Mouse (Mus musculus) liver, embryonic 14.5 days (tissue): ENCODE measurements around the gene Pde9a. TPM values are rescaled to one million over a fixed set of nuclear protein-coding genes. Genes with fewer than 3 reads are reported as not detected.

Experiments used
- ATAC-seq: fragments of 200-750 bp; cut with Nextera tagmentation; 2 replicates; pipeline ENCODE4 v1.8.0; 2017; ENCODE audit warnings: moderate number of reproducible peaks, mild to moderate bottlenecking, moderate library complexity; ENCODE audit not compliant: insufficient read depth
- DNase-seq, 3 experiments: peaks; one replicate each; pipeline ENCODE4 v3.0.0-alpha.2; 2012 to 2013; ENCODE audit warnings: low read depth in 3 of 3, low spot score in 3 of 3
- H3K27ac ChIP-seq: fragments of 300-500 bp; sonication (generic); 2 replicates; pipeline ENCODE4 v1.5.1; 2014; ENCODE audit warnings: moderate library complexity, mild to moderate bottlenecking, control low read depth, inconsistent platforms
- H3K27me3 ChIP-seq: fragments of 300-500 bp; sonication (generic); 2 replicates; pipeline ENCODE4 v1.6.1; 2014; ENCODE audit warnings: mild to moderate bottlenecking, low read length, moderate library complexity; ENCODE audit not compliant: control insufficient read depth, insufficient read depth
- H3K36me3 ChIP-seq: fragments of 300-500 bp; sonication (generic); replicated peaks from 2 replicates; pipeline ENCODE4 v1.6.1; 2014; ENCODE audit warnings: low read depth; ENCODE audit not compliant: control insufficient read depth, insufficient read depth
- H3K4me1 ChIP-seq, 2 experiments: fragments of 200-500 bp in 1 of 2; fragments of 300-500 bp in 1 of 2; sonication (generic) in 1 of 2; replicated peaks; 2 replicates each; pipeline ENCODE4 v1.6.1; 2012 to 2014; ENCODE audit warnings: antibody characterized with exemption in 1 of 2, inconsistent platforms in 1 of 2, low read length in 1 of 2; ENCODE audit not compliant: control insufficient read depth in 2 of 2, insufficient read depth in 2 of 2
- H3K4me2 ChIP-seq: fragments of 300-500 bp; sonication (generic); 2 replicates; pipeline ENCODE4 v1.6.1; 2014; ENCODE audit warnings: low read depth, mild to moderate bottlenecking, control low read depth, moderate library complexity
- H3K4me3 ChIP-seq, 2 experiments: fragments of 200-500 bp in 1 of 2; fragments of 300-500 bp in 1 of 2; sonication (generic) in 1 of 2; 2 replicates each; pipeline ENCODE4 v1.5.1; 2012 to 2014; ENCODE audit warnings: low read depth in 2 of 2, low read length in 2 of 2, mild to moderate bottlenecking in 2 of 2, control low read depth in 1 of 2, inconsistent platforms in 1 of 2, moderate library complexity in 1 of 2; ENCODE audit not compliant: insufficient read depth in 1 of 2
- H3K9ac ChIP-seq: fragments of 300-500 bp; sonication (generic); replicated peaks from 2 replicates; pipeline ENCODE4 v1.6.1; 2014; ENCODE audit warnings: mild to moderate bottlenecking, control low read depth, moderate library complexity
- H3K9me3 ChIP-seq: fragments of 300-500 bp; sonication (generic); 2 replicates; pipeline ENCODE4 v1.6.1; 2016; ENCODE audit warnings: low read length, mixed read lengths; ENCODE audit not compliant: control insufficient read depth
- CTCF ChIP-seq: IDR thresholded peaks from 2 replicates; pipeline ENCODE4 v1.5.1; 2016; ENCODE audit warnings: antibody characterized with exemption, low read depth, control low read depth
- EP300 ChIP-seq: IDR thresholded peaks from 2 replicates; pipeline ENCODE4 v1.6.1; 2016; ENCODE audit warnings: antibody characterized with exemption, low read depth
- WGBS: fragments of 180-500 bp; shearing (Covaris S2); extraction: QIAGEN DNeasy Blood & Tissue Kit; methylation state at CpG from one replicate; pipeline ENCODE4 v1.1.7; 2014; ENCODE audit not compliant: insufficient replicate concordance; 5-methylcytosine and 5-hydroxymethylcytosine counted together
- polyA plus RNA-seq, 2 experiments: library from polyadenylated mRNA; depleted of rRNA in 1 of 2; stranded (reverse) in 1 of 2; unstranded in 1 of 2; fragments of >200 nt; fragmentation: Nextera tagmentation in 1 of 2; extraction: Ambion mirVana in 1 of 2; gene quantifications; 2 replicates each; pipeline versions ENCODE4 v1.2.1 to v1.2.3; 2012 to 2014

Gene Pde9a
- polyA plus RNA-seq, 2 experiments, result 2.8 to 3.6 TPM

GRCm38 (mm10) chr17:31377961-31378360 lies 8.0 kb upstream of the Pde9a start:
- Histone ChIP-seq H3K9me3 (no peaks in the 10 kb centered on the region), H3K27me3 (no peaks in the 10 kb centered on the region), H3K27ac (no peak overlapping the region), H3K9ac (no peak overlapping the region), H3K4me1 (peaks cover 0 to 2% of the 10 kb centered on the region in 2 experiments; a peak in 2 of 4 replicates), H3K4me3 (no peak overlapping the region), H3K36me3 (no peaks in the 10 kb centered on the region), H3K4me2 (no peak overlapping the region)
- ATAC-seq, result no peak
- WGBS, result 10% methylated on average over 7 of the region's 7 CpGs
- peak in 1 of 3 experiments; percentile 7 for DNase-seq
- peak; percentile 74 for TF ChIP-seq CTCF
- TF ChIP-seq EP300, result no peak

GRCm38 (mm10) chr17:31378361-31378761 lies 7.6 kb upstream of the Pde9a start:
- ATAC-seq, result no peak
- Histone ChIP-seq H3K4me1 (peaks cover 0 to 2% of the 10 kb centered on the region in 2 experiments; a peak in 2 of 4 replicates), H3K4me3 (no peak overlapping the region), H3K9ac (no peak overlapping the region), H3K27me3 (no peaks in the 10 kb centered on the region), H3K9me3 (no peaks in the 10 kb centered on the region), H3K27ac (no peak overlapping the region), H3K4me2 (no peak overlapping the region), H3K36me3 (no peaks in the 10 kb centered on the region)
- 66% methylated on average over 10 of the region's 10 CpGs for WGBS
- DNase-seq, result no peak
- TF ChIP-seq CTCF (no peak), EP300 (no peak)

- no peaks in the 10 kb centered on the region for H3K27me3 ChIP-seq
- no peak overlapping the region for H3K4me2 ChIP-seq
- ATAC-seq (no peak), DNase-seq (no peak)
- no peak overlapping the region for H3K27ac ChIP-seq
- H3K9ac ChIP-seq, result no peak overlapping the region
- H3K9me3 ChIP-seq, result no peaks in the 10 kb centered on the region
- TF ChIP-seq EP300 (no peak), CTCF (no peak)
- peaks cover 0 to 2% of the 10 kb centered on the region in 2 experiments; a peak in 2 of 4 replicates for H3K4me1 ChIP-seq
- H3K4me3 ChIP-seq, result no peak overlapping the region
- 53% methylated on average over 2 of the region's 2 CpGs for WGBS
- no peaks in the 10 kb centered on the region for H3K36me3 ChIP-seq
Measured at GRCm38 (mm10) chr17:31379086-31379485, 6.9 kb upstream of the Pde9a start.

- H3K4me3 ChIP-seq, result no peak overlapping the region
- H3K4me1 ChIP-seq, result peaks cover 0 to 2% of the 10 kb centered on the region in 2 experiments; a peak in 2 of 4 replicates
- no peaks in the 10 kb centered on the region for H3K36me3 ChIP-seq
- H3K4me2 ChIP-seq, result no peak overlapping the region
- DNase-seq (no peak), ATAC-seq (no peak)
- no peaks in the 10 kb centered on the region for H3K27me3 ChIP-seq
- no peaks in the 10 kb centered on the region for H3K9me3 ChIP-seq
- TF ChIP-seq CTCF (no peak), EP300 (no peak)
- no peak overlapping the region for H3K9ac ChIP-seq
- no peak overlapping the region for H3K27ac ChIP-seq
- WGBS, result 53% methylated on average over 8 of the region's 8 CpGs
Measured at GRCm38 (mm10) chr17:31379863-31380262, 6.1 kb upstream of the Pde9a start.

GRCm38 (mm10) chr17:31383320-31383719 lies 2.7 kb upstream of the Pde9a start:
- no peaks in the 10 kb centered on the region for H3K36me3 ChIP-seq
- H3K4me2 ChIP-seq, result no peak overlapping the region
- ATAC-seq (no peak), DNase-seq (no peak)
- TF ChIP-seq EP300 (no peak), CTCF (peak; percentile 28; the same call in 1 of the 2 replicates)
- peaks cover 0 to 2% of the 10 kb centered on the region in 2 experiments; a peak in 2 of 4 replicates for H3K4me1 ChIP-seq
- no peak overlapping the region for H3K4me3 ChIP-seq
- H3K27me3 ChIP-seq, result peaks cover 13% of the 10 kb centered on the region
- 59% methylated on average over 6 of the region's 6 CpGs for WGBS
- H3K9ac ChIP-seq, result no peak overlapping the region
- no peak overlapping the region for H3K27ac ChIP-seq
- H3K9me3 ChIP-seq, result no peaks in the 10 kb centered on the region
